Mouse (Mus musculus): ENCODE data around the gene Ccdc141.

The Ccdc141 gene

GRCm38 (mm10) chr2:77113867-77114266, 56.6 kb downstream of the Ccdc141 start:
- no peak for TF ChIP-seq GATA4 (IDR thresholded peaks at IDR 0.05; ENCODE audit: insufficient replicate concordance, low read length)

- TF ChIP-seq GATA4 (IDR thresholded peaks at IDR 0.05; ENCODE audit: insufficient replicate concordance, low read length): no peak
Measured at GRCm38 (mm10) chr2:77113026-77113425, 57.4 kb downstream of the Ccdc141 start.

DNA sequence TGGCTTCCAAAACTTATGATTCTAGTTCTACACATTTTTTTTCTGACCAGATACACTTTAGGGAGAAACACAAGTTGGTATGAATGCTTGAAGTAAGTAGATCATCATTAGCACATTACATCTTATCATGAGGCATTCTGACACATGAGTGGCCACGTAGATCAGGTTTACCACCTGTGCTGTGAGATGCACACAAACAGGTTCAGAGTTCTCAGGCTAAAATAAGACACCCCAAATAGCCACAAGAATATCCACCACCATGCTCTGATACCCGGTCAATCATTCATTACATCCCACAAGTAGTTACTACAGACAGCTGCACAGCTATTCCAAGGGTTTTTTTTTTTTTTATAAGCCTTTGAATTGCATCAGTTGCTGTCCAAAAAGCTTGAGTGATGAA, 59.3 kb downstream of the Ccdc141 start:
- TF ChIP-seq GATA4 (IDR thresholded peaks at IDR 0.05; ENCODE audit: insufficient replicate concordance, low read length): no peak

DNA sequence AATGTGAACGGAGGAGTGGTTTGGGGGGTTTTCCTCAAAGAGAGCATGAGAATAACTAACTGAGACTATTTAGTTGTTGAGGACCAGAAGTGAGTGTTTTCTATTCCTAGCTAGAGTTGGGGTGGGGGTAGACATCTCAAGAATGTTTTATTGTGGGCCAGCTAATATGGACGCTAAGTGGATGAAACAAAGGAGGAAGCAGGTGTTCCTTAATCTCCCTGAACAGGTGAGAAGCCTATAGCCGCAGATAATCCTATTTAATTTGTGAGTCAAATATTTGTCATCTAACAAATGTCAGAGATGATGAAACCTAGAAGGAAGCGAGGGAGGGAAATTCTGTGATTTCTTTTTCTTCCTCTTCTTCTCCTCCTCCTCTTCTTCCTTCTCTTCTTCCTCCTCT, 60.1 kb downstream of the Ccdc141 start:
- TF ChIP-seq GATA4 (IDR thresholded peaks at IDR 0.05; ENCODE audit: insufficient replicate concordance, low read length): no peak

DNA sequence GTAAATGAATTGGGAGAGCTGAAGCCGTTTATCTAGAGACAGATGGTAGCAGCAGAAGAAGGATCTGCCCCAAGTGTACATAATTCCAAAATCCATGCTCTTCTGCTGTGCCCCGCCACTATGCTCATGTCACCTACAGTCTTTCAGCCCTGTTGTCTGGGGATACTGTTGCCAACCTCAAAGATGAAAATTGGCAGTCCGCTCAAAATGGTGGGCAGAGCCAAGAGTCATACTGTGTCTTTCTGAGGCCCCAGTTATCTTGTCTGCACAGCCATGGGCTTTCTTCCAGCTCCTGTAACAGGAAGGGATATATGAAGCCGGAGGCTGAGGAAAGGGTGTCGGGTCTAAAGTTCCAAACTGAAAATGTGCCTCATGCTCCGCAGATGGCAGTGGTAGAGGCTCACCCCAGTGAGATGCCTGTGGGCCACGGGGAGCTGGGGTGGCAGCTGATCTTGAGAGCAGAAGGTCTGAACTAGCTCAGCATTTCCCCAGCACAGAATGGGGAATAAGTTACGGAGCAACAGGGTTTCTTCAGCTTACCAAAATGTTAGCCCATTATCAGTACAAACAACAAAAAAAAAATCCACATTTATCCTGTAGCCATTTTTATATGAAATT, 60.8 kb downstream of the Ccdc141 start:
- TF ChIP-seq GATA4 (IDR thresholded peaks at IDR 0.05; ENCODE audit: insufficient replicate concordance, low read length): no peak

GRCm38 (mm10) chr2:77108562-77108961, 61.9 kb downstream of the Ccdc141 start:
- TF ChIP-seq GATA4 (IDR thresholded peaks at IDR 0.05; ENCODE audit: insufficient replicate concordance, low read length): no peak

DNA sequence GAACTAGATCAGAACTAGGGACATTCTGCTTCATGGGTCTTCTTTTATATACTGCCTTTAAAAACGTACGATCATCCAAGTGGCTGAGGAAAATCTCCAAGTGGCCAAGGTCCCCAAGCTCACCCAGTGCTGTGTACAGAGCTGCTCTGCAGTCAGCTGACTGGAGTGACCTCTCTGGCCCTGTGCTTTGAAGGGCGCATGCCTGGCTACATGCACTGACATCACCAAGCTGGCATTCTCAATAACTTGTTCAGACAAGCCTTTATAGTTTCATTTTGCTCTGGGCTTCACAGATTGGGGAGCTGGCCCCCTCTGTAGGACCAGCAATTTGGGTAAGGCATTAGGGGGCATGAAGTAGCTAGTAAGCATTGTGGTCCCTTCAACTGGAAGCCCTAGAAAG, 64.3 kb downstream of the Ccdc141 start:
- no peak for TF ChIP-seq GATA4 (IDR thresholded peaks at IDR 0.05; ENCODE audit: insufficient replicate concordance, low read length)

- no peak for TF ChIP-seq GATA4 (IDR thresholded peaks at IDR 0.05; ENCODE audit: insufficient replicate concordance, low read length)
Measured at GRCm38 (mm10) chr2:77105006-77105715, 65.3 kb downstream of the Ccdc141 start.

- TF ChIP-seq GATA4 (IDR thresholded peaks at IDR 0.05; ENCODE audit: insufficient replicate concordance, low read length): no peak
Measured at GRCm38 (mm10) chr2:77102516-77102915, 67.9 kb downstream of the Ccdc141 start.

DNA sequence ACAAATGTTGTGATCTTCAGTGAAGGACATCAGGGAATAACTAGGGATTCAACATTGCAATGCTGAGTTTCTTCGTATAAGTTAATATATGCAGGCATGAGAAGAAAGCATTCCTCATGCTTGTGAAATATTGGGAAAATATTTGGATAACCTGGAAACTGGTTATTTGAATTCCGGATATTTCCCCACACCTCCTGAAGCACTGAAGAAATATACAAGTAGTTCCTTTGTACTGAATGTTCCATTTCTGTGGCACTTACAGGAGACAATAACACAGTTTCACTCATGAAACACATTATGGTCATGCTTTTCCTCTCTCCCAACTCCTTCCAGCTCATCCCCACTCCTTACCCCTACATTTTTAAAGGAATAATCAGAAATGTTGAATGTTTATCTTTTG, 70.6 kb downstream of the Ccdc141 start:
- no peak for TF ChIP-seq GATA4 (IDR thresholded peaks at IDR 0.05; ENCODE audit: insufficient replicate concordance, low read length)

GRCm38 (mm10) chr2:77098769-77099168, 71.7 kb downstream of the Ccdc141 start:
- no peak for TF ChIP-seq GATA4 (IDR thresholded peaks at IDR 0.05; ENCODE audit: insufficient replicate concordance, low read length)

DNA sequence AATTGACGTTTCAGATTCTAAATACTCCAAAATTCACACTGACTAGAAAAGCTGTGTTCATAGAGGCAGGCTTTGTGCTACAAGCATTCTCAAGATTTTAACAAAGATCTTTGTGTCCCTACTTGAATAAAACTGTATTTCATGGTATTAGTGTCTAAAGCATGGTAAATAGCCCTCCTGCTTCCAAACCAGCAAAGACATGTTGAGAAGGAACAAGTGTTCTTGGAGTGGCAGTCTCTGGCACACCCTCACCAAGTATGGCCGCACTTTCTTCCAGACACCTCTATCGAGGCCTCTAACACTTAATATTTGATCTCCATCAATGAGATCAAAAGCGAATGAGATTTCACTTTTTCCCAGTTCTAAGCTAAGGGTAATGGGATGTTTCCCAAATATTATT, 78.7 kb downstream of the Ccdc141 start:
- TF ChIP-seq GATA4 (IDR thresholded peaks at IDR 0.05; ENCODE audit: insufficient replicate concordance, low read length): no peak

- no peak for TF ChIP-seq GATA4 (IDR thresholded peaks at IDR 0.05; ENCODE audit: insufficient replicate concordance, low read length)
Measured at GRCm38 (mm10) chr2:77085313-77085712, 85.1 kb downstream of the Ccdc141 start.

DNA sequence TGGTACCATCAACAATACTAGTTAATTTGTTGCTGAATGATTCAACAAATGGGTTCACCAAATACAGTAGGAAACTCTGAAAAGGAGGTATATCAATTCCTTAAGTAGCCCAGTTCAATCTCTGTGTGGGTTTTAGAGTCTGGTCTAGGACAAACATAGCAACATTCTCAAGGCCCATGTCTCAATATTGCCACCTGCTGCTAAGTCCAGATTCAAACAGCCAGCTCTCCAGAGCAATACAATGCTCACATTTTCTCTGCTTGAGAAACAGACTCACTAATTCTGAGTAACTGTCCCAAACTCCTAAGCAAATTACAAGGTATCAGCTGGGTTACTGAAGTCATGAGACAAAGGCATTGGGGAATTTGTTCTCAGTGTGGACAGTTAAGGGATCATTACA, 85.8 kb downstream of the Ccdc141 start:
- no peak for TF ChIP-seq GATA4 (IDR thresholded peaks at IDR 0.05; ENCODE audit: insufficient replicate concordance, low read length)

GRCm38 (mm10) chr2:77081156-77081555, 89.3 kb downstream of the Ccdc141 start:
- no peak for TF ChIP-seq GATA4 (IDR thresholded peaks at IDR 0.05; ENCODE audit: insufficient replicate concordance, low read length)

DNA sequence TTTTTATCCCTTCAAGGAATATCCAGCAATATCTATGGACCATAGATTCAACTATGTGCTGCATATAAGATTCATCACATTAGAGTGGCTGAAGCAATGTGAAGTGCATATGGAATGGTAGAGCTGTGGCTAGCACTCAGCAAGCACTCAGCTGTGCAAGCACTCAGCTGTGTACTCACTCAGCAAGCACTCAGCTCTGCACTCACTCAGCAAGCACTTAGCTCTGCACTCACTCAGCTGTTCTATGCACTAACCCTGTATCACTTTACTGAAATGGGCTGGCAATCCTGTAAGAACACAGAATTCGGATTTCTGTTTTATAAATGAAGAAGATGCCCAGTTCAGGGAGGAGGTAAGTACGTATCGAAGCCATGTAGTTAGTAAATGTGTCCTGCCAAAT, 89.8 kb downstream of the Ccdc141 start:
- TF ChIP-seq GATA4 (IDR thresholded peaks at IDR 0.05; ENCODE audit: insufficient replicate concordance, low read length): no peak

DNA sequence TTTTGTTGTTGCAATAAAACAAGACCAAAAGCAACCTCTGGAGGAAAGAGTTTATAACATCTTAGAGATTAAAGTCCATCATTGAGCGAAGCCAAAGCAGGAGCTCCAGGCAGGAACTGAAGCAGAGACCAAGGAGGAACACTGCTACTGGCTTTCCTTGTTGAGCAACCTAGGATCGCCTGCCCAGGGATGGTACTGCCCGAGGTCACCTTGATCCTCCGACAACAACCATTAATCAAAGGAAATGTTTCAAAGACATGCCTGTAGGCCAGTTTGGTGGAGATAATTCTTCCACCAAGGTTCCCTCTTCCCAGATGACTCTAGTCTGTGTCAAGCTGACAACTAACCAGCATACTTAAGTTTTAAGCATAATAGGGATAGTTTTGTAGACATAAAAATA, 91.7 kb downstream of the Ccdc141 start:
- no peak for TF ChIP-seq GATA4 (IDR thresholded peaks at IDR 0.05; ENCODE audit: insufficient replicate concordance, low read length)
